Mouse (Mus musculus) small intestine, adult 2 months (tissue): ENCODE measurements around the gene Cfap54.

Experiments used
- CTCF ChIP-seq: fragments of 200-500 bp; IDR thresholded peaks from 2 replicates; pipeline ENCODE4 v1.5.1; 2012; ENCODE audit warnings: low read depth, mild to moderate bottlenecking, control low read depth, inconsistent platforms, low read length, moderate library complexity, mixed read lengths; ENCODE audit not compliant: insufficient replicate concordance, insufficient read length; ENCODE audit errors: extremely low read depth
- POLR2A ChIP-seq: fragments of 200-500 bp; IDR thresholded peaks from 2 replicates; pipeline ENCODE4 v1.6.1; 2012; ENCODE audit warnings: low read depth, mild to moderate bottlenecking, control low read depth, inconsistent platforms, low read length, moderate library complexity

- TF ChIP-seq CTCF, result no peak
- no peak for TF ChIP-seq POLR2A
These were observed 243.8 kb downstream of the Cfap54 start for GRCm38 (mm10) chr10:92837572-92837971.
